Mouse (Mus musculus): Measurements from ENCODE around the gene Sgo2a. TPM values are rescaled to one million over a fixed set of nuclear protein-coding genes. Genes with fewer than 3 reads are reported as not detected.
"Not testable (repeated sequence)": the region's sequence is repeated elsewhere in the genome, so short reads cannot be mapped to it uniquely, and the experiment has no call there.

Sgo2a gene
- polyA plus RNA-seq, 1 experiment, result 12.4 TPM

- TF ChIP-seq POLR2A (IDR thresholded peaks at IDR 0.05; ENCODE audit: borderline replicate concordance, low read depth, low read length) (peak; percentile 60; the same call in 1 of the 2 replicates), CTCF (IDR thresholded peaks at IDR 0.05; ENCODE audit: low read depth, low read length) (peak; percentile 16; the same call in 1 of the 2 replicates)
- Histone ChIP-seq H3K27ac (ENCODE audit: insufficient read depth, low read depth, low read length) (peak overlapping the region; percentile 22; the same call in 1 of the 2 replicates), H3K4me1 (ENCODE audit: control insufficient read depth, insufficient read depth, low read length) (peaks cover 10% of the 10 kb centered on the region), H3K4me3 (ENCODE audit: insufficient read depth, low read length) (peak overlapping the region; percentile 76)
Measured at GRCm38 (mm10) chr1:57969327-57970271, 26.2 kb upstream of the Sgo2a start.

GRCm38 (mm10) chr1:57971588-57971987 is 24.2 kb upstream of the Sgo2a start:
- no peak for TF ChIP-seq POLR2A (IDR thresholded peaks at IDR 0.05; ENCODE audit: borderline replicate concordance, low read depth, low read length)
- Histone ChIP-seq H3K4me1 (ENCODE audit: control insufficient read depth, insufficient read depth, low read length) (peaks cover 12% of the 10 kb centered on the region), H3K4me3 (ENCODE audit: insufficient read depth, low read length) (no peak overlapping the region), H3K27ac (ENCODE audit: insufficient read depth, low read depth, low read length) (no peak overlapping the region)

- H3K4me3 ChIP-seq (ENCODE audit: insufficient read depth, low read length), result no peak overlapping the region
- TF ChIP-seq CTCF (IDR thresholded peaks at IDR 0.05; ENCODE audit: low read depth, low read length) (no peak), POLR2A (IDR thresholded peaks at IDR 0.05; ENCODE audit: borderline replicate concordance, low read depth, low read length) (no peak)
- peak overlapping the region; percentile 47; the same call in 1 of the 2 replicates for H3K27ac ChIP-seq (ENCODE audit: insufficient read depth, low read depth, low read length)
- peaks cover 24% of the 10 kb centered on the region for H3K4me1 ChIP-seq (ENCODE audit: control insufficient read depth, insufficient read depth, low read length)
Measured at GRCm38 (mm10) chr1:57976860-57977259, 18.9 kb upstream of the Sgo2a start.

- TF ChIP-seq POLR2A (IDR thresholded peaks at IDR 0.05; ENCODE audit: borderline replicate concordance, low read depth, low read length) (no peak), CTCF (IDR thresholded peaks at IDR 0.05; ENCODE audit: low read depth, low read length) (no peak)
- no peak overlapping the region for H3K4me3 ChIP-seq (ENCODE audit: insufficient read depth, low read length)
- H3K27ac ChIP-seq (ENCODE audit: insufficient read depth, low read depth, low read length), result no peak overlapping the region
- peaks cover 21% of the 10 kb centered on the region for H3K4me1 ChIP-seq (ENCODE audit: control insufficient read depth, insufficient read depth, low read length)
Measured at GRCm38 (mm10) chr1:57989052-57989600, 6.6 kb upstream of the Sgo2a start.

GRCm38 (mm10) chr1:57991277-57991676 is 4.5 kb upstream of the Sgo2a start:
- H3K27ac ChIP-seq (ENCODE audit: insufficient read depth, low read depth, low read length), result no peak overlapping the region
- peaks cover 19% of the 10 kb centered on the region for H3K4me1 ChIP-seq (ENCODE audit: control insufficient read depth, insufficient read depth, low read length)
- no peak for TF ChIP-seq POLR2A (IDR thresholded peaks at IDR 0.05; ENCODE audit: borderline replicate concordance, low read depth, low read length)
- no peak overlapping the region for H3K4me3 ChIP-seq (ENCODE audit: insufficient read depth, low read length)

GRCm38 (mm10) chr1:57996133-57996615 is 403 bp downstream of the Sgo2a start:
- Histone ChIP-seq H3K4me3 (ENCODE audit: insufficient read depth, low read length) (peak overlapping the region; percentile 83), H3K4me1 (ENCODE audit: control insufficient read depth, insufficient read depth, low read length) (peaks cover 14% of the 10 kb centered on the region), H3K27ac (ENCODE audit: insufficient read depth, low read depth, low read length) (peak overlapping the region; percentile 7; the same call in 1 of the 2 replicates)
- TF ChIP-seq POLR2A (IDR thresholded peaks at IDR 0.05; ENCODE audit: borderline replicate concordance, low read depth, low read length), result no peak
- TF ChIP-seq CTCF (IDR thresholded peaks at IDR 0.05; ENCODE audit: low read depth, low read length), result no peak

GRCm38 (mm10) chr1:57998146-57998545 is 2.4 kb downstream of the Sgo2a start:
- Histone ChIP-seq H3K27ac (ENCODE audit: insufficient read depth, low read depth, low read length) (no peak overlapping the region), H3K4me1 (ENCODE audit: control insufficient read depth, insufficient read depth, low read length) (peaks cover 11% of the 10 kb centered on the region), H3K4me3 (ENCODE audit: insufficient read depth, low read length) (no peak overlapping the region)
- TF ChIP-seq CTCF (IDR thresholded peaks at IDR 0.05; ENCODE audit: low read depth, low read length) (no peak), POLR2A (IDR thresholded peaks at IDR 0.05; ENCODE audit: borderline replicate concordance, low read depth, low read length) (no peak)

- H3K27ac ChIP-seq (ENCODE audit: insufficient read depth, low read depth, low read length); H3K4me1 ChIP-seq (ENCODE audit: control insufficient read depth, insufficient read depth, low read length); H3K4me3 ChIP-seq (ENCODE audit: insufficient read depth, low read length): not testable (repeated sequence)
Measured at GRCm38 (mm10) chr1:58006388-58006787, 10.6 kb downstream of the Sgo2a start.

- H3K27ac ChIP-seq (ENCODE audit: insufficient read depth, low read depth, low read length), result no peak within 1 kb of the TSS
- TF ChIP-seq CTCF (IDR thresholded peaks at IDR 0.05; ENCODE audit: low read depth, low read length) (no peak), POLR2A (IDR thresholded peaks at IDR 0.05; ENCODE audit: borderline replicate concordance, low read depth, low read length) (no peak)
- no peak within 1 kb of the TSS for H3K4me3 ChIP-seq (ENCODE audit: insufficient read depth, low read length)
- no peaks in the 10 kb centered on the region for H3K4me1 ChIP-seq (ENCODE audit: control insufficient read depth, insufficient read depth, low read length)
Measured at GRCm38 (mm10) chr1:58018856-58019255, 23.1 kb downstream of the Sgo2a start, which contains the start of gene Kctd18. Gene Kctd18, minus strand, starts transcription at chr1:58018956.

- no peak overlapping the region for H3K4me3 ChIP-seq (ENCODE audit: insufficient read depth, low read length)
- TF ChIP-seq CTCF (IDR thresholded peaks at IDR 0.05; ENCODE audit: low read depth, low read length) (no peak), POLR2A (IDR thresholded peaks at IDR 0.05; ENCODE audit: borderline replicate concordance, low read depth, low read length) (no peak)
- no peak overlapping the region for H3K27ac ChIP-seq (ENCODE audit: insufficient read depth, low read depth, low read length)
- H3K4me1 ChIP-seq (ENCODE audit: control insufficient read depth, insufficient read depth, low read length), result peaks cover 6% of the 10 kb centered on the region
Measured at GRCm38 (mm10) chr1:58027707-58028106, 31.9 kb downstream of the Sgo2a start.

Data from bone marrow macrophage, adult 2 months (primary cell).